Mouse (Mus musculus) activated CD4-positive, CD25-positive, alpha-beta regulatory T cell, adult 4 months (primary cell): ENCODE data around the gene Sspn. TPM values are rescaled to one million over a fixed set of nuclear protein-coding genes. Genes with fewer than 3 reads are reported as not detected.

Source experiments
- ATAC-seq: one replicate; pipeline ENCODE4 v1.8.0; 2017
- polyA plus RNA-seq, 2 experiments: library from polyadenylated mRNA; unstranded; fragments of 100-300 nt; shearing (Covaris generic); gene quantifications; one replicate each; pipeline ENCODE4 v1.2.1; 2017

Gene Sspn
- not detected for polyA plus RNA-seq

DNA sequence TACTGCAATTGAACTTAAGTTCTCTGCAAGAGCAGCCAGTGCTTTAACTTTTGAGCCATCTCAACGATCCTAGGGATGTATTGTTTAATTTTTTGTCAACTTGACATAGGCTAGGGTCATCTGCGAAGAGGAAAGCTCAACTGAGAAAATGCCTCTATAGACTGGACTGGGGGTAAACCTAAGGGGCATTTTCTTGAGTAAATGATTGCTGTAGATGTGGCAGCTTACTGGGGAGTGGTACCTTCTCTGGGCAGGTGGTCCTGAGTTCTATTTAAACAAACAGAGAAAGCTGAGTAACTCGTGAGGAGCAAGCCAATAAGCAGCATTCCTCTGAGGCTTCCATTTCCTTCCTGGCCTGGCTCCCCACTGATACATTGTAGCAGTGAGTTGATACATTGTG, at the start of gene Sspn:
Gene Sspn (plus strand): TSS at position 301 of the 400 bp plus-strand sequence.
- no peak for ATAC-seq

DNA sequence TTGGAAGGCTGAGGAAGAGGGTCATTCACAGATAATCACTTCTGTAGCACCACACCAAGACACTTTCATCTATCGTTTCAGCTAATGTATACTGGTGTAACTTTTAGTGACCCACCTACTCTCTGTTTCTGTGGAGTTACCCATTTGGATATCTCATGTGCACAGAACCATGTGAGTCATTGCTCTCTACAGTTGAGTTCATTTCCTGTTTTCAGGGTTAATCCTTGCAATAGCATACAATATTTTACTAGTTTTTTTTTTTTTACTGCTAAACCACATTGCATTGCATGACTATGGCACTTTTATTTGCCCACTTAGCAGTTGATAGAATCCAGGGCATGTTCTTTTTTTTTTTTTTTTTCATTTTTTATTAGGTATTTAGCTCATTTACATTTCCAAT, 48.4 kb upstream of the Sspn start:
- ATAC-seq: peak; percentile 82

DNA sequence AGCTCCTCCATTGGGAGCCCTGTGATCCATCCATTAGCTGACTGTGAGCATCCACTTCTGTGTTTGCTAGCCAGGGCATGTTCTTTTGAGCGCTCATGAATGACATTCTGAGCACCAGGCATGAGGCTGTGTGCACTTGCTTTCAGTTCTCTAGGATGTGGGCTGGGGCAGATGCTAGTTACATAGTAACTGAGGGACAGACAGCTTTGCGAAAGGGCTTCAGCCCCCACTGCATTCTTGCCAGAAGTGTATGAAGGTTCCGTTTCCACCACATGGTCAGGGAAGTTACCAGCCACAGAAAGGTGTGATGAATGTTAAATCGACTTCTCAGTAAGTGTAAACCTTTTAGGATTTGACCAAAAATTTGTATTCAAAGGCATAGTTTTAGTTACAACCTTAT, 47.8 kb upstream of the Sspn start:
- ATAC-seq: no peak

DNA sequence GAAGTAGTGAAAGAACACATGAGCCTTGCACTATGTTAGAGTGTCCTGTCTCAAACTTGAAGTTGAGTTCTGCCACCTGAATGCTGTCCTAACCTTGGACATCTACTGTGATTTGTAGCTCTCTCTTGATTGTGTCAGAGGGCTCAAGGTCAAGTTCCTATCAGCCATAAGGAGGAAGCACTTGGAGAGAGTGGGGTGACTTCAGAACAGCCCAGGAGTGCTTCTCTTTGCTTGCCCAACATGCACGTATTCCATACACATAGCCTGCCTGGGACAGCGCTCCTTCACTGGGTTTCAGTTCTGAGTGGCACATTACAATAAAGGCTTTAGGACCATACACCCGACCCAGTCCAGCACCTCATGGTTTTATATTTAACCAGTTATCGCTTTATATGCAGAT, 46.4 kb upstream of the Sspn start:
- ATAC-seq: no peak

DNA sequence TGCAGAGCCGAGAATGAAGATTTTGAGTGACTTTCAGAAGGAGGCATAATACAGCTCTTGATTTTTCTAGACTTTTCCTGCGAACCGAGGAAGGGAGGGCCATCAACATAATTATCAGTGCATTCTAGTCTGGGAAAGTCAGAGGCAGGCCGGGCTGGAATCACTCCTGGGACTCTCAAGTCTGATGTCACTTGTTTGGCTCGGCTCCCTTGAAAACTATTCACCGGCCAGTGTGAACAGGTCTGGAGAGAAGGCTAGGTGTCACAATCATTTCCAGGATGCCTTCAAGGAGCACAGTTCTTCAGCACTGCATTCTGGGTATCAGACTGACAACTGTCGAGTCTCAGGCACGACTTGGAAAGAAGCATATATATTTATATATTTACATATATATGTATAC, 45.2 kb upstream of the Sspn start:
- no peak for ATAC-seq

DNA sequence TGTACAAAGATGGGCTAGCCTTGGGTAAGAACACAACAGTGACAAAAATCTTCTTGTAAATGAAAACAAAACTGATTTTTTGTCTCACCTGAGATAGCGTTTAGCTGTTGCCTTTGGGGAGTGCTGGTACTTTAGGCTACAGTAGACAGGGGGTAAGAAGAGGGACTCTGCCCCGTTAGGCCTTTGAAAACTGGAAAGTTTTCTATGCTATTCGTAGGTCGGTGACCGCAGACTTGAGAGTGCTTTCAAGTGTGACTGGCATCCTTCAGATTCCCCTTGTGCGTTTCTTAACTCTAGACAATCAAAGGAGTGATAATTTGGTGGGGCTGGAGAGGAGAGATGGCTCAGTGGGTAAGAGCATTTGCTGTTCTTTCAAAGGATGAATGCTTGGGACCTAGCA, 43.7 kb upstream of the Sspn start:
- no peak for ATAC-seq

DNA sequence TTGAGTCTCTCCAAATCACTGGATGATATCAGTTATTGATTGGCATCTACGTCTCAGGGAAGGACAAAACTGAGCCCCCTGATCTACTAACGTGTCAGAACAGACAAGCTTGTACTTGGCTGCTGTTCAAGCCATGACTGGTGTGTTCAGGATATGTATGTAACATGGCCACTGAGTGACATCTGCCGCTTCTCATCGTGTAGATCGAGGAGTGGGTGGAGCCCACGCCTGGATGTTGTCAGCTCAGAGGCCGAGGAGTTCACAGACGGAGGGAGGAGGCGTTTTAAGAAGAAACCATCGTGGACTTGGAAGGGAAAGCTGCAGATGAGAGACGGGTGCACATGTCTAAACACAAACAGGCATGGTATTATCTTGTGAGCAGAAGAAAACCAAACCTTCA, 39.5 kb upstream of the Sspn start:
- ATAC-seq: no peak

DNA sequence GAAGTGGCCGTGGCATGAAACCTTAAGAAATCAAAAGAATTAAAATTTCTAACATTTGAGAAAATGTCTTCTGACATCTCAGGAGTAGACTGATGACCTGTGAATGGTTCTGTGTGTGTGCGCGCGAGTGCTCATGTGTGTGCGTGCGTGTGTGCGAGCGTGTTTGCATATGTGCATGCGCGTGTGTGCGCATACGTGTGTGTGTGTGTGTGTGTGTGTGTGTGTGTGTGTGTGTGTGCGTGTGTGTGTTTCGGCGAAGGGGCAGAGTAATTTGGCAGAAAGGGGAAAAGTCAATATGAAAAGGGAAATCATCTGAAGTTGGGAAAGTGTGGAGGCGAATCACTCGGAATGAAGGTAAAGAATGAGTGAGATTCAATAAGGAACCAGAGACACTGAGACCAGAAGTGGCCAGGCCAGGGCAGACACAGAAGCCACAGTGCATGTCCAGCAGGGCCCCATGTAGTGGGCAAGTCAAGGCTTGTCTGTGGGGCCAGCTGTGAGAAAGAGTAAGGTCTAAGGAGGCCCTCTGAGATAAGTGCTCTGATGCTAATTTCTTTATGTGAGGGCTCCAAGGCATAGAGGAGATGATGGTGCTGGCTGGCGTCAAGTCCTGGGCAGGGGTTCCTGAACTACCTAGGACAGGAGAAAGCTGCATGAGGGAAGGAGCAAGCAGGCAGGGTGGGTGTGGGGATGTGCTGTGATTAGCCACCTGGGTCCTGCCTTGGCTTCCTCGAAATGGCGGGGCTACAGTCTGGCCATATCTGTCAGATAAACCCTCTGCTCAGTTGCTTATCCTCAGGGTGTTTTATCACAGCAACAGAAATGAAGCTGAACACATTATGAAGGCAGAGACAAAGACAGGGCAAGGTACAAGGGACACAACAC, 38.8 kb upstream of the Sspn start:
- ATAC-seq: no peak

DNA sequence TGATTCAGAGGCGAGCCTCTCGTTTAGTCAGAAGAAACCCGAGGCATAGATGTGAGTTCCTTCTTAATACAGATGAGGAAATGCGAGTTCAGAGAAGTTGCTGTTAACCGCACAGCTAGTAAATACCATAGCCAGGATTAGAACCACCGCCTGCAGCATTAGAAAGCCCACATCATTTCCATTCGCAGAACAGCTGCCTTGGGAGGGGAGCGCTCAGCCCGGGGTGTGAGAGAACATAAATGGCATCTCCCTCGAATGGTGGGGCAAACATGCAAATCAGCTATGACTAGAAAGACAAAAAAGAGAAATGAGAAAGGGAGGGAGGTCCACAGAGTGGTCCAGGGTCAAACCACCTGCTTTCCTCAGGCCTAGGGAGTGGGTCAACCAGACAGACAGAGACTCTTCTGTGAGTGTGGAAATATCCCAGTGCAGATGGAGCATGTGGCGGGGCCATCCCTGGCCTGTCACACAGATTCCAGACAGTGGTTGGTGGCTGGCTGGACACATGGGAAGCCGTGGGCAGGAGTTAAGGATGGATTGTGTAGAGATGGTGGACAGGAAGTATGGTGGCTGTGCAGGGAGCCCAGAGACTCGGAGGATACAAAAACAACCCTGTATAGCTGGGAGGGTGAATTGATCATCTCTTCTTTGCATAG, 37.9 kb upstream of the Sspn start:
- no peak for ATAC-seq

DNA sequence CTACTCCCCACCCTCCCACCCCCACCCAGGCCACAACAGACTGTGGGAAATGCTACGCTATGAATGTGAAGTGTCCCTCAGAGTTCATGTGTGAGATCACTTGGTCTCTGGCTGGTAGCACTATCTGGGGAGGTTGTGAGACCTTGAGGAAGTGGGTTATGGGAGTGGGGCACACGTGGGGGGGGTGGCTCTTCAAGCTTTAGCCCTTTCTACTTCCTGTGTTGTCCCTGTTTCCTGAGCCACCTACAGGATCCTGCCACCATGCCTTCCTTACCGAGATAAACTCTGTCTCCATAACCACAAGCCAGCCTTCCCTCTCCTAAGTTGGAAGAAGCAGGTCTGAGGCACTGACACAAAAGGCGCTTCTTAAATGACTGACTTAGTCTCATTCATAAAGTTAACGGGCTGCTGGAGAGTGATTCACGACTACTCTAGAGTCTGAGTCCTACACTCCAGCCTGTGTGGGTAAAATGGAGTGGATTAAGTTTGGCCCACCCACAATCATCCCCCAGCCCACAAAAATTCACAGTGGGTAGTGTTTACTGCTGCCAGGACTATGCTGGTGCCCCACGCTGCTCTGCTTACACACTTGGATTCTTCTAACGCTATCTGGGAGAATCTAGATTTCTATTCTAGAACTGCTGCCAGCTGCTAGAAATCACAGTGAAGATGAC, 36.6 kb upstream of the Sspn start:
- ATAC-seq: peak; percentile 19

DNA sequence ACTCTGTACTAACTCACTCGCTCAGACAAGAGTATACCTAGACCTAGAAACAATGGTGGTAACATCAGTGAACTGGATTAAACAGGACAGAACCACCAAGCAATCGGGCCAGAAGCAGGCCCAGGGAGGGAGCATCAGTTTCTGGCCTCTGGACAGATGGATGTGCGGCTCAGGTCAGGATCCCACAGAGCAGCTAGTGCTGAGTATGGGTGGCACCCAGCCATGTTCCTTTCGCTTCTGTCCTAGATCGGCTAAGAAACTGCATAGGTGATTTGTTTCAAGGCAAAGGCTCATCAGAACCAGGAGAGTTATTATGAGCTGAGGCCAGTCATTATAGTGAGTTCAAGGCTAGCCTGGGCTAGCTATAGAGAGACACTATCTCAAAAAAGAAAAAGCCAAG, 27.3 kb upstream of the Sspn start:
- ATAC-seq: no peak

DNA sequence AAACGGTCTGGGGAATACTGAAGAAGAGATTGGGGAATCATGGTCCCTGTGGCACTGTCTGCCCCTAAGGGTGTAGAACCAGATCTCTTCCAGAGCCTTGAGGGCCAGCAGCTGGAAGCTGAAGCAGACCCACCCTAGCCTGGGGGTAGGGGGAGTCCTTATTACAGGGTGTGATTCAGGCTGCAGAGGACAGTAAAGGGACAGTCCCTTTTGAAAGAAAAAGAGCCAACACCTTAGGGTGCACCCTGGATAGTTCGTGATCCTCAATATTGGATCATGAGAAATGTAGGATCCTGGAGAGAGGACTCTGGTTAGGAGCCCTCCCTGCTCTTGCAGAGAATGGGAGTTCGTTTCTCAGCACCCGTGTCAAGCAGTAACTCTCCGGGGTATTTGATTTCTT, 26.8 kb upstream of the Sspn start:
- no peak for ATAC-seq

DNA sequence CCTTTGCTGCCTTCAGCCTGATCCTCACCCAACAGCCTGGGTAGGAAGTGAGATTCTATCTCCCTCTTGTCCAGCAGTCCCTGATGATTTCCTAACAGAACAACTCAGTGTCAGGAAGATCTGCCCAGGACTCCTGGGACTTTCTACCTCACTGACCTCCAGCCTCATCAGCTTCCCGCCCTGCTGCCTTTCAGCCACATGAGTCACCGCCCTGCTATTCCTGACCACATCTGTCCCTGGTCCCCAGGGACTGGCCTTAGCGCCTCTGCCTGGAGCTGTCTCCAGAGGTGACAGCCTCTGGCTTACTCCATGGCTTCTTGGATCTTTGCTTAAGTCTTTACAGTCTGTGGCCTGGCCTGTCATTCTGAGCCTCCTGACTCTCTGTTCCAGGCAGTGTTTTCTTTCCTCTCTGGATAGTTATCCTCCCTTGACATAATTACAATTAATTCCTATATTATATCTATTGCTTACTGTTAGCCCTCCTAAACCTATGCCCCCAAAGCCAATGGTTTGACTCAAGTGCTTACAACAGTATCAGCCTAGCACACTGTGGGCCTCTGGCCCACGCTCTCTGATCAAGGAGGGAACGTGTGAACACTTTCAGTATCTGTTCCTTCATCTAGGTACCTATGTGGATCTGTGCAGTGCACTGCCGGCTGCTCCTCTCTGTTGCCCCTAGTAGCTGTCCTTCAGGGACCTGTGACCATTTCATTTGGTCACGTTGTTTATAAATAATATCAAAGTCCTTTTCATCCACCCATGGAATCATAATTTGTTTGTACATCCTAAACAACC, 25.1 kb upstream of the Sspn start:
- ATAC-seq: no peak

DNA sequence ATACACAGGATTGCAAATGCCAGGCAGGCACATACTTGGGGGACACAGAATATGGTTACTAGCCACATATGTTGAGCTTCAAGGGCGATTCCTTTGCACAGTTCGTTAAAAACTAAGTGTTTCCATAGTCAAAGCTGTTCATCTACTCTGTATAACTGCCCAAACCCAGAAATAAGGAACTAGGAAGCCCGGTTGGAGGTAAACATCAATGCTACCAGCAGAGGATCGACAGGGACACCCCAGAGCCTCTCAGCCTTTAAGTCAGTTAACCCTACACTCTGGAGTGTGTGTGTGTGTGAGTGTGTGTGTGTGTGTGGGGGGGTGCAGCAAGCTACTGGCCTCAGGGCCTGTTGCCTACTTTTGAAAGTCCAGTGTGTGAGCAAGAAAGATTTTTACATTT, 21.5 kb upstream of the Sspn start:
- ATAC-seq: no peak

DNA sequence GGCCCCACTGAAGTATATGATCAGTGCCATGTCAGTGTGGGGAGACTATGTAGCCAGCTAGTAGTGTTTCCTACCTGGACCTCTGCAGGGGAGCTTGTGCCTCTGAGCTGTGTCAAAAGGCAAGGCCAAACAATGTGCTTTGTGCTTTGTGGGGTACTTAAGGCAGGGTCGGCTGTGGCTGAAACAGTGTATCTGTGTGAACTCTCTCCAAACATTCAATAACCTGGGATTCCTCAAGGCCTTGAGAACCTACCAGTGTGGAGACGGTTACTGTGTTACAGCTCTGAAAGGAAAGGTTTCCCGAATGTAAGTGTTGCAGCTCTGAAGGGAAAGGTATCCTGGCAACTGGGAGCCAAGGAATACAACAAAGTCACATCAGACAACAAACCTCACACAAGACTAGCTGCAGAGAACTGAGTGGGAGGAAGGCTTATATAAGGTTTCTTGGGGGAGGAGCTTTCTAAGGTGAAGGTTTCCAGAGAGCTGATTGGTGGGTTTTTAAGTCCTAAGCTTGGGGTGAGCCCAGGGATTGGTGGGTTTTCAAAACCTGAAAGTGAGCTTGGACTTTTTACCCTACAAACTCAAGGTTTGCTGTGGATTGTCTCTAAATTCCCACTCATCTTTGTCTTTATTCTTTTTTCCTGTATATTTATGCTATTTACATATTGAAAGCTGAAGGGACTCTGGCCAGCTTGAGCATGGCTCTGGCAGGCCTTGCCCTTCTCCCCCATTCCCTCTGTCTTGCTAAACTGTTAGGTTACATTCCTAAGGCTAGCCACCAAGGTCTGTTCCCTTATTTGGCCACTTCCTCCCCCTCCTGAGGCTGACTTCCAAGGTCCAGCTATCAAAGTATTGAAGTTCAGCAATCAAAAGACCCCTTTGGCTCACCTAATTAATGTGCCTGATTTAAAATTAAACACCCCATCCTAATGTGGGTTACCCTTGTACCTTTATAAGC, 20.7 kb upstream of the Sspn start:
- no peak for ATAC-seq

DNA sequence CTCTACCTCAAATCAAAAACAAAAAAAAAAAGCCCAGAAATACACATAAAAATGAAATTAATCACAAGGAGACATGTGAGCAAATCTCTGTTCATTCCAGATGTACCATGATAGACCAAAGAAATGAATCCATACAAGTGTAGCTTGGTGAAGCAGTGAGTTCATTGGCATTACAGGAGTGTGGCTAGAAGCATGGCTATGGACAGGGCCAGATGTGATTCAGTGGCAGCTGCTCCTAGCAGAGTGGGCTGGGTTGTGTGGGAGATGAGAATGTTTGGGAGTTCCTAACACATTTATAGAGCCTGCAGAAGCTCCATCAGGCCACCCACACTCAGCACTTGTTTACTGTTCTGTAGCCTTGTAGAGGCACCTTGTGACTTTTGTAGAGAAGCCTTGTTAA, 19.2 kb upstream of the Sspn start:
- ATAC-seq: no peak

DNA sequence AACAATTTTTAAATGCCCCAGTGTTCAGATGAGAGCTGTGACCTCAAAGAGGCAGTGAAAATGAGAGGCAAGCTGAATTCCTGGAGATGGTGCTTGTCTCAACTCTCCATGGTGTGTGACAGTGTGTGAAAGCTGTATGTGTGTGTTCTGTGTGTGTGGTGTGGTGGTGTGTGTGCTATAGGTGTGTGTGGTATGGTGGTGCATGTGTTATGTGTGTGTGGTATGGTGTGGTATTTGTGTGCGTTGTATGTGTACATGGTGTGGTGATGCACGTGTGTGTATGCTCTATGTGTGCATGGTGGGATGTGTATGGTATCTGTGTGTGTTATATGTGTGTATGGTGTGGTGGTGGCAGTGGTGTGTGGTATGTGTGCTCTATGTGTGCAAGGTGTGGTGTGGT, 16.0 kb upstream of the Sspn start:
- ATAC-seq: no peak

DNA sequence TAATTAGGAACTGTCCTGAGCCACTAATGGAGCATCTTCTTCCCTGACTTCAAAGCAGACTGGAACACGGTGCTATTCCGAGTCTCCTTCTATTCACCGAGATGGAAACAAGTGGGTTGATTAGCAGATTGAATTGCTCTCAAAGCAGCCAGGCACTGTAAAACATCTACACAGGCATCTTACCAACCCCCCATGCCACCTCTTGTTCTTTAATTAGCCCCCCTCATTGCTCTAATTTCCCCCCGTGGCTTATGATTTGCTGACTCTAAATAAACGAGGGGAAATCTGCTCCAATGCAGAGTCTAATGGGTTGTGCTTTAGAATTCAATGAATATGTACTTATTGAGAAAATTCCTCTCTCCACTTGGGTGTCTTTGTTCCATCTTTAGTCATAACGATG, 15.0 kb upstream of the Sspn start:
- ATAC-seq: no peak

DNA sequence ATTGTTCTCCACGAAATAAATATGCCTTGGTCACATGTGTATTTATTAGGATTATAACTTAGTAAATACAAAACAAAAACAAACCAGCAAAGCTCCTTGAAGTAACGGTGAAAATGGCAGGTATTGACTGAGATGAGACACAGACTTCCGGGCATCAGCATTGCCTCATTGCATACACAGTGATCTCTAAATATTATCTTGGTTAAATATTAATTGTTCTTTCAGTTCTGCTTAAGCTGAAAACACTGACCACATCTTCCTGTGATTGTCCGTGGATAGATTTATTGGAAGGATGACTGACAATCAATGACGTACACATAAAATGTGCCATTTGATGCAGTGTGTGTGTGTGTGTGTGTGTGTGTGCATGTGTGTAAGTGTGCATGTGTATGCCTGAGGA, 13.2 kb upstream of the Sspn start:
- no peak for ATAC-seq

DNA sequence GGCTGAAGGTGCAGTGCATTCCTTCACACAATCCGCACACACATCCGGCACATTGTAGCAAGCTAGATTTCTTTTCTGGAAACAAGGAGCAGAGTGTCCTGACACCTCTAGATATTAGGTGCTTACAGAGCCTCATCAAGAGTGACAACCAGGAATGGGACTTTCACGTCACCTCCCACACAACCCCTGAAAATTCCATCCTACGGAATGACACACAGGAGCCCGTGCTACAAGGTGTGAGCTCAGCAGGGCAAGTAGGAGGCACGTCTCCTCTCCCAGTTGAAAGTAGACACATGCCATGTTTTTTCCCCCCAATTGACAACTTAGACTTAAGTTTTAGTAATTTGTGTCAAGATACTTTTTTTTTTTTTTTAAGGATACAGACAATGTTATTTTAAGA, 7.8 kb upstream of the Sspn start:
- no peak for ATAC-seq

DNA sequence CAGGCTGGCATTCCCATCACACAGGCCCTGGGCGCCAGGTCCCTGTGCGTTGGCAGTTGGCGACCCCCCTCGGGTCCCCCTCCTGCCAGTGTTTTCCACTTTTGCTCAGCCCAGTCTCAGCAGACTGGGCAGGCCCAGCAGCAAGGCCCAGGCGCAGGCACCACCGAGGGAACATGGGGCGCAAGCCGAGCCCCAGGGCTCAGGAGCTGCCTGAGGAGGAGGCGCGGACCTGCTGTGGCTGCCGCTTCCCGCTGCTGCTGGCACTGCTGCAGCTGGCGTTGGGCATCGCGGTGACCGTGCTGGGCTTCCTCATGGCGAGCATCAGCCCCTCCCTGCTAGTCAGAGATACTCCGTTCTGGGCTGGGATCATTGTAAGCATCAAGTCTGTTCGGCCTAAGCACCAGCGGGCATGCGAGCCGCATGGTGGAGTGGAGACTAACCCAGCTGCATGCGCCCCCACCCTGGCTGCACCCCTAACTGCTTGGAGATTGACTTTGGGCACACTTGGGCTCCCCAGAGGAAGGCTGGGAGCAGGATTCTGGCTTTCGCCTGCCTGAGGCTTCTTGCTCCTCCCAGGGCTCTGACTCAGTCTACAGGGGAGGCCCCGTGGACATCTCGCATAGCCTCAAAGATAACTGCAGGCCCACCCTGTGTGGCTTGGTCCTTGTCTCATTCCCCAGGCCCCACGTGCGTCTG, 2.7 kb downstream of the Sspn start:
- ATAC-seq: no peak
